In the genomic region with DNA sequence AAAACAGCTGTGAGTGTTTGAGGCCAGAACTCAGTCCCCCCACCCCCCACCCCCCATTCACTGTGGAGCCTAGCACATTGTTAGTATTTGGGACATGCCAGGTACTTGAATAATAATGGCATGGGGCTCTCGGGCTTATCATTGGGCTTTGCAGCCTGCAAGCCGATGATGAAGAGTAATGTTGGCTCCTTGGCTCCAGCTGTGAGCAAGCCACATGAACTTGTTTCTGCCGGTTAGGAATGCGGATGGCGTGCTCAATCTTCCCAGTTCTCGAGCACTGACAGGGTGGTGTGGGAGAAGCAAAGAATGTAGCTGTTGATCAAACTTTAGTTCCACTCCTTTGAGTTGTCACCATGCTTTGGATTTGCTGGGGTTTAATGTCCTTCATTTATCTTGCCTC, we compare ENCODE assay signal across 17 mouse cellular contexts. TPM values are rescaled to one million over a fixed set of nuclear protein-coding genes. Genes with fewer than 3 reads are reported as not detected.
DNase-seq lines count a peak whose midpoint lies in the region; ATAC-seq lines count a peak whose summit lies in the region.
"Had no signal": no experiment of that assay in that cellular context is flagged by ENCODE, and none has a peak within 500 bp of the region (broad histone marks: within the 10 kb centered on the region; RNA-seq: fewer than 3 reads in every experiment).

No protein-coding gene starts in this region.

- WGBS in embryonic facial prominence, embryonic 13.5 days: 29% methylated on average over 6 of the region's 6 CpGs
- WGBS in embryonic facial prominence, embryonic 10.5 days: 57% methylated on average over 6 of the region's 6 CpGs
- WGBS in hindbrain, embryonic 12.5 days: 22% methylated on average over 6 of the region's 6 CpGs
- 40% methylated on average over 6 of the region's 6 CpGs for WGBS in hindbrain, embryonic 10.5 days

- peaks cover 27% of the 10 kb centered on the region for H3K27me3 ChIP-seq in embryonic facial prominence, embryonic 13.5 days
- H3K27me3 ChIP-seq in embryonic facial prominence, embryonic 10.5 days (replicated peaks; ENCODE audit: low read depth, poor library complexity, severe bottlenecking): peaks cover 6% of the 10 kb centered on the region
- no peaks in the 10 kb centered on the region; the same call in 1 of the 2 replicates for H3K27me3 ChIP-seq in hindbrain, embryonic 12.5 days
- 0 out of 2 replicates have a peak, but pooled peaks cover 5% of the 10 kb centered on the region for H3K27me3 ChIP-seq in hindbrain, embryonic 10.5 days (ENCODE audit: insufficient read depth, poor library complexity, severe bottlenecking)

- H3K9ac ChIP-seq in embryonic facial prominence, embryonic 13.5 days: no peak overlapping the region
- H3K9ac ChIP-seq in hindbrain, embryonic 12.5 days: no peak overlapping the region
- H3K9ac ChIP-seq: lung, embryonic 15.5 days had no signal

- DNase-seq in embryonic facial prominence, embryonic 10.5 days (ENCODE audit: low spot score): no peak
- no peak for DNase-seq in hindbrain, embryonic 10.5 days (ENCODE audit: low spot score)
- peak; percentile 25 for DNase-seq in NIH3T3 (ENCODE audit: low read depth)
- DNase-seq in forelimb bud, embryonic 11.5 days (ENCODE audit: low read depth, low spot score): peak; percentile 27
- no peak for DNase-seq in right cerebral cortex, postnatal 14 days
- DNase-seq in layer of hippocampus, adult 9-10 months (ENCODE audit: low spot score): no peak
- DNase-seq: cerebellum, adult 18-20 months; gastrocnemius, postnatal 36 days; heart, postnatal 36 days; kidney, adult 18-20 months; left cerebral cortex, postnatal 4 days; thymus, postnatal 25 days had no signal

- peak overlapping the region; percentile 26; the same call in 1 of the 2 replicates for H3K4me2 ChIP-seq in embryonic facial prominence, embryonic 13.5 days
- no peak overlapping the region for H3K4me2 ChIP-seq in hindbrain, embryonic 12.5 days (replicated peaks)
- H3K4me2 ChIP-seq: liver, embryonic 11.5 days; lung, embryonic 15.5 days had no signal

- no peaks in the 10 kb centered on the region for H3K9me3 ChIP-seq in embryonic facial prominence, embryonic 13.5 days
- H3K9me3 ChIP-seq in embryonic facial prominence, embryonic 10.5 days: no peaks in the 10 kb centered on the region
- H3K9me3 ChIP-seq in hindbrain, embryonic 12.5 days (replicated peaks): no peaks in the 10 kb centered on the region
- H3K9me3 ChIP-seq in hindbrain, embryonic 10.5 days: no peaks in the 10 kb centered on the region
- H3K9me3 ChIP-seq: lung, embryonic 15.5 days; midbrain, embryonic 10.5 days had no signal

- ATAC-seq in embryonic facial prominence, embryonic 13.5 days (ENCODE audit: insufficient number of reproducible peaks, insufficient read depth, low FRiP score, low TSS enrichment, low read depth): no peak
- ATAC-seq in hindbrain, embryonic 12.5 days (ENCODE audit: low FRiP score): peak; percentile 46; the same call in 1 of the 2 replicates

- H3K27ac ChIP-seq in embryonic facial prominence, embryonic 13.5 days: no peak overlapping the region
- H3K27ac ChIP-seq in embryonic facial prominence, embryonic 10.5 days (replicated peaks): no peak overlapping the region
- H3K27ac ChIP-seq in hindbrain, embryonic 12.5 days: no peak overlapping the region
- H3K27ac ChIP-seq in hindbrain, embryonic 10.5 days: no peak overlapping the region
- H3K27ac ChIP-seq: lung, embryonic 15.5 days; midbrain, embryonic 10.5 days had no signal

- H3K36me3 ChIP-seq in embryonic facial prominence, embryonic 13.5 days: no peaks in the 10 kb centered on the region
- no peaks in the 10 kb centered on the region for H3K36me3 ChIP-seq in embryonic facial prominence, embryonic 10.5 days (replicated peaks)
- H3K36me3 ChIP-seq in hindbrain, embryonic 12.5 days: no peaks in the 10 kb centered on the region
- H3K36me3 ChIP-seq in hindbrain, embryonic 10.5 days: no peaks in the 10 kb centered on the region
- H3K36me3 ChIP-seq: lung, embryonic 15.5 days; midbrain, embryonic 10.5 days had no signal

- H3K4me1 ChIP-seq in embryonic facial prominence, embryonic 13.5 days: peaks cover 24% of the 10 kb centered on the region
- peaks cover 8% of the 10 kb centered on the region for H3K4me1 ChIP-seq in embryonic facial prominence, embryonic 10.5 days
- H3K4me1 ChIP-seq in hindbrain, embryonic 12.5 days: peaks cover 6% of the 10 kb centered on the region; the same call in 1 of the 2 replicates
- H3K4me1 ChIP-seq in hindbrain, embryonic 10.5 days (replicated peaks): peaks cover 28% of the 10 kb centered on the region

- H3K4me3 ChIP-seq in embryonic facial prominence, embryonic 13.5 days: no peak overlapping the region
- H3K4me3 ChIP-seq in embryonic facial prominence, embryonic 10.5 days: no peak overlapping the region
- H3K4me3 ChIP-seq in hindbrain, embryonic 12.5 days: no peak overlapping the region
- H3K4me3 ChIP-seq in hindbrain, embryonic 10.5 days: no peak overlapping the region
- H3K4me3 ChIP-seq: lung, embryonic 15.5 days; midbrain, embryonic 10.5 days had no signal

RNA-seq across cellular contexts. Expression of a gene that starts 6.3 kb away (rescaled TPM):
- polyA plus RNA-seq in embryonic facial prominence, embryonic 13.5 days (2015; fragmentation: Nextera tagmentation; extraction: Ambion mirVana): 1.0 and 1.3 TPM in 2 replicates
- polyA plus RNA-seq in embryonic facial prominence, embryonic 10.5 days (2016; fragmentation: Nextera tagmentation; extraction: Ambion mirVana): 1.3 and 1.8 TPM in 2 replicates
- 2.3 and 2.8 TPM in 2 replicates for polyA plus RNA-seq in hindbrain, embryonic 12.5 days (2016; fragmentation: Nextera tagmentation; extraction: Ambion mirVana)
- 1.4 and 4.3 TPM in 2 replicates for polyA plus RNA-seq in hindbrain, embryonic 10.5 days (2016; fragmentation: Nextera tagmentation; extraction: Ambion mirVana)

RNA-seq across cellular contexts. Expression of a gene that starts 6.6 kb away (rescaled TPM):
- 1.8 and 3.1 TPM in 2 replicates for polyA plus RNA-seq in embryonic facial prominence, embryonic 13.5 days (2015; fragmentation: Nextera tagmentation; extraction: Ambion mirVana)
- 2.0 and 2.6 TPM in 2 replicates for polyA plus RNA-seq in embryonic facial prominence, embryonic 10.5 days (2016; fragmentation: Nextera tagmentation; extraction: Ambion mirVana)
- polyA plus RNA-seq in hindbrain, embryonic 12.5 days (2016; fragmentation: Nextera tagmentation; extraction: Ambion mirVana): 12.5 and 15.3 TPM in 2 replicates
- polyA plus RNA-seq in hindbrain, embryonic 10.5 days (2016; fragmentation: Nextera tagmentation; extraction: Ambion mirVana): 6.2 and 8.3 TPM in 2 replicates

RNA-seq across cellular contexts. Expression of a gene that starts 58.8 kb away (rescaled TPM):
- 3.2 and 5.7 TPM in 2 replicates for polyA plus RNA-seq in embryonic facial prominence, embryonic 13.5 days (2015; fragmentation: Nextera tagmentation; extraction: Ambion mirVana)
- 5.3 and 6.1 TPM in 2 replicates for polyA plus RNA-seq in embryonic facial prominence, embryonic 10.5 days (2016; fragmentation: Nextera tagmentation; extraction: Ambion mirVana)
- 11.3 and 12.9 TPM in 2 replicates for polyA plus RNA-seq in hindbrain, embryonic 12.5 days (2016; fragmentation: Nextera tagmentation; extraction: Ambion mirVana)
- 8.1 and 14.7 TPM in 2 replicates for polyA plus RNA-seq in hindbrain, embryonic 10.5 days (2016; fragmentation: Nextera tagmentation; extraction: Ambion mirVana)

Comparison
In these comparisons a context has a peak if more than half of its experiments do, and no peak if none do; other contexts are left out.
1. DNase-seq: peak in NIH3T3 (single experiment) and forelimb bud, embryonic 11.5 days (single experiment); none in embryonic facial prominence, embryonic 10.5 days (single experiment), hindbrain, embryonic 10.5 days (single experiment), right cerebral cortex, postnatal 14 days (single experiment) and layer of hippocampus, adult 9-10 months (single experiment).